Mouse (Mus musculus) right cerebral cortex, postnatal 36 days (tissue): ENCODE data around the gene Lrrc10.
A peak's percentile ranks its signal among the peaks of the same experiment; 100 is the strongest.
"Not testable (repeated sequence)": the region's sequence is repeated elsewhere in the genome, so short reads cannot be mapped to it uniquely, and the experiment has no call there.

Experiments used
- DNase-seq, 2 experiments: peaks; one replicate each; pipeline ENCODE4 v3.0.0; 2022; ENCODE audit warnings: low spot score in 2 of 2, mixed read lengths in 1 of 2

Lrrc10 gene

DNA sequence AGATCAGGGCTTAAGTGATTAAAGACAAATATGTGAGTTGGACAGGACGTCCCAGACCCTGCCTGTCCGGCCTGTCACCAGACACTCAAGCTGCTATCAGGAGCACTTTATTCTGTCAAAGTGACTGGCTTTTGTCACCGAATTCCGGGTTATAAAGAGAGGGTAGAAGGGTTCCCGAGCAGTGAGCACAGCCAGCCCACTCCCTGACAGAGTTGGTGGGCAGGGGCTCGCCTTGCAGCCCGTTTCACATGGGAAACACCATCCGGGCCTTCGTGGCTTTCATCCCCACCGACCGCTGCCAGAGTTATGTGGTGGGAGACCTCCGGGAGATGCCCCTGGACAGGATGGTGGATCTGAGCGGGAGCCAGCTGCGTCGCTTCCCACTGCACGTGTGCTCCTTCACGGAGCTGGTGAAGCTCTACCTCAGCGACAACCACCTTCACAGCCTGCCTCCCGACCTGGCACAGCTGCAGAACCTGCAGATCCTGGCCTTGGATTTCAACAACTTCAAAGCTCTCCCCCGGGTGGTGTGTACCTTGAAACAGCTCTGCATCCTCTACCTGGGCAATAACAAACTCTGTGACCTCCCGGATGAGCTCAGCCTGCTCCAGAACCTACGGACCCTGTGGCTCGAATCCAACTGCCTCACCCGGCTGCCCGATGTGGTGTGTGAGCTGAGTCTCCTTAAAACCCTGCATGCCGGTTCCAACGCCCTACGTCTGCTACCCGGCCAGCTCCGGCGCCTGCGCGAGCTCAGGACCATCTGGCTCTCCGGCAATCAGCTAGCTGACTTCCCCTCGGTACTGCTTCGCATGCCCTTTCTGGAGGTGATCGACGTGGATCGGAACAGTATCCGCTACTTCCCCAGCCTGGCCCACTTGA lies at the start of gene Lrrc10:
Gene Lrrc10 (plus strand): TSS at position 167 of the 882 bp plus-strand sequence.
- no peak for DNase-seq

DNA sequence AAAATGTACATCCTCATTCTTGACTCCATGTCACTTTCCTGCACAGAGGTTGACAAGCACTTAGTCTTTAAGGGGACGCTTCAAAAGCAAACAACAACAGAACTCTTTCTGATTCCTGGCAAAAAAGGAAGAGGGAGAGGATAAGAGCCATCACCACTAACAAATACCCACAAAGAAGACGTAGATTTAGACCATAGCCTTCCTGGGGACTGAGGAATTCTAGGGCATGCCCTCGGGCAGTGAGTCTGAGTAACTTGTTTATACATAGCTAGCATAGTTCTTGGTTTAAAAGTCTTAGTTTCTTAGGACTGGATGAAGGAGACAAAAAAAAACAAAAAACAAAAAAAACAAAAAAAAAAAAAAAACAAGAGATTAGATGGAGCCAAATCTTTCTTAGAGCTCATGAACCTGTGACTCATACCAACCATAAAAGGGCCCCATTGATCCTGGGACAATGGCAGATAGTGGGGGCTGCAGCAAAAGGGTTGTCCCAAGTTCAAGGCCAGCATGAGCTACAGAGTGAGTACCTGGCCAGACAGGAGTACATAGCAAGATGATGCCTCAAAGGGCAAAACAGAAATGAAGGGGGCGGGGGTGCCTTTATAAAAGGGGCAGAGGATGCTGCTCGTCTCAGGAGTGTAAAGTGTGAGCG lies 49.4 kb upstream of the Lrrc10 start:
- DNase-seq: no peak

DNA sequence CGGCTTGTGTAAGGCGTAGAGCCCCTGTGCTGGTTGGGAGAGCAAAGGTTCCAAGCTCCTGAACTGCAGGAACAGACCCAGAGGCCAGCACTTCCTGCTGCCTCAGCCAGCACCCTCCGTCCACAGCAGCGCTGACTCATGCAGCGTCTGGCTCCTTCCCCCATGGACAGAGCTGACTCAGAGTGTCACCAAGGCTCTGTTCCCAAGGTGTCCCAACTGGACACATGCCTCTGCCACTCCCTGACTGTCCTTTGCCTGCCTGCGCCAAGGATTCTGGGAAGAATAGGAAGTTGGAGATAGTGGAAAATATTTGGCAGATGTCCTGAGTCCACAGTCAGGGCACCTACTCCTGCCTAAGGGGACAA lies 48.9 kb upstream of the Lrrc10 start:
- DNase-seq: no peak

GRCm38 (mm10) chr10:116998716-116999455 lies 46.3 kb upstream of the Lrrc10 start:
- no peak for DNase-seq

GRCm38 (mm10) chr10:117000975-117001374 lies 44.2 kb upstream of the Lrrc10 start:
- DNase-seq: peak; percentile 15 to 21

GRCm38 (mm10) chr10:117004695-117005094 lies 40.4 kb upstream of the Lrrc10 start:
- no peak for DNase-seq

DNA sequence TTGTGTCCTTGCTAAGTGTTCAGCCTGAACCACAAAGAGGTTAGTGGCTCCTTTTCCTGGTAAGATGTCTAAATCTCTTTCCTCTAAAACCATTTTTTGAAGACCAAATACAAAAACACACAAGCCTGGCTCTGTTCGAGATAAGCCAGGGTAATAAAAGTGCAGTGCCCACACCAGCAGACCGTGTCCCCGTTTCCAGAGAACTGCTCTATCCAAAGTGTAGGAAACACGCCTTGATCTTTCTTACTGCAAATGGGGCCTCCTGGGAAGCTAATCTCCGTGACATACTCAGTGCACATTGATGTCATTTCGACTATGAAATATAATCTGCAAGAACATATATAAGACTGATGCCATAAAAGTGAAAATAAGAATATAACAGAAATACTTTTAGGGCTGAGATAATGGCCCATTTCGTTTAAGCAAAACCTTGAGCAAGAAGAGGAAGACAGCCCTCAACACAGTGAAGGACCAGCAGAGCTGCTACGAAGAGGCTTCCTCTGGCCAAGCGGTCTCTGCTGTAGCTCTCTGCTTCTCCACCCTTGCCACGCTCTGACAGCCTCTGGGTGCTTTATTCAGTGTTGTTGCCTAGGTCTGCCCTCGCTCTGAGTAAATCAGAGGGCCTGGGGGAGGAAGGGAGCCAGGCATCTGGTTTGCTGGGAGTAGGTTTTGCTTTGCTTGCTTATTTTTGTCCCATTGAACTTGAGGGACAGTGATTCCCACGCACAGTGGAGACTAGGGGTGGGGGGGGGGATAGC lies 39.3 kb upstream of the Lrrc10 start:
- no peak for DNase-seq

DNA sequence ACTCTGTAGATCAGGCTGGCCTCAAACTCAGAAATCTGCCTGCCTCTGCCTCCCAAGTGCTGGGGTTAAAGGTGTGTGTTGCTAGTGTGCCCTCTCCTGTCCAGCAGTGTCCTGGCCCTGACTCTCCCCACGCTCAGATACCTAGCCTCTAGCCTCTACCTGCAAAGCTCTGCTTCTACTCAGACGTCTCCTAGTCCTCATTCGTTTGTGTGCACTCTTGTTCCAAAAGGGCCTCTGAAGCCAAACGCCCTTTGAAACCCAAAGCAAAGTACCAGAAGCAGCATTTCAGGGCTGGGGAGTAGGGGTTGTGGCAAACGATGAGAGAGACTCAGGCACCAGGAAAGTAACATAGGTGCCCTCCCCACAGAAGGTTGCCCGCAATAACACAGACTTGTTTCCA lies 35.5 kb upstream of the Lrrc10 start:
- no peak for DNase-seq

DNA sequence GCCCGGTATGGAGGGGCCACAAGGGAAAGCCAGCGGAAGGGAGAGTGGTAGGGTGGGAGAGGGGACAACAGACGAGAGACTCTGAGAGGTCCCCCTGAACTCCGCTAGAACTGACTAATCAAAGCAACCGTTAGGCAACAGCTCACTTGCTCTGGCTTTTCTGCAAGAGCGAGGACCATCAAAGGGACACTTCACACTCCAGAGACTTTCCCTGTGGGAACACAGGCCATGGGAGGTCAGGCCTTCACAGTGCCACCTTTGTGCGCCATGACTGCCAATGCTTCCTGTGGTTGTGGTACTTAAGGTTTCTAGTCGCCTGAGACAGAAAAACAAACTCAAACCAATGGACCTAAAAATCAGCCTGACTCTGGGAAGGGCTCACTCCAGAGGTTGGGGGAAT lies 34.1 kb upstream of the Lrrc10 start:
- no peak for DNase-seq

DNA sequence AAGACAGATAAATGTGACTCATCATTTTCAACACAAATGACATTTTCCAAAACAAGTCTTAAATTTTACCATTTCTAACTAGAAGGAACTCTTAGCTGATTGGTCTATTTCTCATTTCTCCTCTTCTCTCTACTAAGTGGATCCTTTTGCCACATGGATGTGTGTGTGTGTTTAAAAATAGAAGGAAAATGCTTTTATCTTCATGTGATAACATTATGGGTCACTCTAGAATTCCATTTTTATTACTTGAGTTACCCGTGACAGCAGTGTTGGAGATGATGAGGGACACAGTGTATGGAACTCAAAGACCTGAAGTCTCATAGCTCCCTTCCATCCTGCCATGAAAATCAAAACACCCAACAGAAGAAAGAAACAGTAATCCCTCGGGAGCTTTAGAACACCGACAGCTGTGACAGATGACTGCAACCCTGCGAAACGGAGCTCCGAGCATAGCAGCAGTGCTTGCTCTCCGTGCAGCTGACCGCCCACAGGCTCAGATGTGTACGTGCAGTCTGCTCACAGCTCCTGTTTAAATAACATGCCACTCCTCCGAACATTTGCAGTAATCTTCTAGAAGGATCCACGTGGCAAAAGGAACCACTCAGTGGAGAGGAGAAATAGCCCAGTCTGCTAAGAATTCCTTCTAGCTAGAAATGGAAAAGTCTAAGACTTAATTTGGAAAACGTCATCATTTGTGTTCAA lies 31.3 kb upstream of the Lrrc10 start:
- peak; percentile 56 to 72 for DNase-seq

DNA sequence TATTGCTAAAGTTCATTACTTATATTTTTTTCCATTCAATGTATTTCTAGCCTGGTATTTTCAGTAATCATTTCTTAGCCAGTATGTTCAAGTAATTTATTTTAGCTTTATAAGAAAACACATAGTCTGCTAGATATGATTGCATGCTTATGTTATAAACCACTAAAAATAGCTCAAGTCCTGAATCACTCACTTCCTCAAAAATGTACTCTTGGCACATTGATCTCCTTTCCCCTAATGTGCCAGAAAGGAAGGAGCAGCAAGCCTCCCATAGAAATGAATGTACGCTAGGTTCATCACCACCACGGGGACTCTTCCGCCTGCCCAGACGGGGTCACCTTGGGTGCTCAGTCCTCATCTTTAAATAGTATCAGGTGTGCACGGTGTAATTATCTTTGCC lies 30.6 kb upstream of the Lrrc10 start:
- no peak for DNase-seq

DNA sequence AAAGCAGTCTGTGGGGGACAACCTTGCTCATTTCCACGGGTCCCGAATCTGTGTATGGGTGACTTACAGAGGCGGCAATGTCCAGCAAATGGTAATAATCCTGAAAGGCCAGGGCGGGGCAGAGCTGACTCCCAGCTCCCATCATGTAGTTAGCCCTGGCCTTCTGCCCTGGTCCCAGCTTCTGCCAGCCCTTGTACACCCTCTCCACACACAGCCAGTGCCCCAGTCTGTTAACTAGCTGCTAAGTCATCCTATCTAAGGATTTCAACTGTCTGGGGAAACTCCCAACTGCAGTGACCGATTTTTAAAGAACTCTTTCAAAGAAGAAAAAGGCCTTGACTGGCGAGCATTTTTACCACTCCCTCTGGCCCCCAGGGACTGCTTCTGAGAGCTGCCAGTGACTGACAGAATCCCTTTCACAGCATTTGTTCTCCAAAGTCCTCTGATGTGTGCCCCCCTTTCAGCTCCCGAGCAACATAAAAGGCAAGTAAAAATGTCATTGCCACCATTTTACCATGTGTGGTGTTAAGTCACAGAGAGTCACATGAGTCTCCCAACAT lies 26.8 kb upstream of the Lrrc10 start:
- DNase-seq: no peak

DNA sequence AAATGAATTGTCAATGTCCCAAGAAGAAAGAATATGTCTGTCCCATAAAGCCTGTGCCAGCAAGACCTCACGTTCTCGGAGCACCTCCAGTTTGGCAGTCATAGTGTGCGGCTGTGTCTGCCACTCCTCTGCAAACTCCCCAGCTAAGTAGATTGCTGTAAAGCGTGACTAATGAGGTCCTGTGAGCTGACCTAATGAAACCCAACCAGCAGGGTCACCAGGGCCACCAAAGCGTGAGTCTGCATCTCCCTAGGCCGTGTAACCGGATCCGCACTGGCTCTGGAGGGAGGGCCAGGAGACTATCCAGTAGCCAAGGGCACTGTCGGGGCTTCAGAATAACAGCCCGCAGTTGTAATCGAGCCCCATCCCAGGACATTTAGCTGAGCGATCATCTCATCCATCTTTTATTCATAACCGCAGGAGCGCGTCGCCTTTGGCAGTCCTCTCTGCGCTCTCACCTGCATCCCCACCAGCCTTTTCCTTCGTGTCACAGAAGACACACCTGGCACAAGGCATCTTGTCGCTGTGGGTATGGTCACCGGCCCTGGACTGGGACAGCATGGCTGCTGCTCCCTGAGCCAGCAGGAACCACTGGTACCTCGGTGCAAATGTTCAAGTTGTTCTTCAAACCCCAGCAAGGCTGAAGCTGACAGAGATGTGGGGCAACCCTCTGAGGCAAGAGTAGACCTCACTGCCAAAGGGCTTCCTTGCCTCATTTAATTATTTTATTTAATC lies 24.0 kb upstream of the Lrrc10 start:
- DNase-seq: no peak

- no peak for DNase-seq
Observed at GRCm38 (mm10) chr10:117023693-117024092, 21.4 kb upstream of the Lrrc10 start.

GRCm38 (mm10) chr10:117025776-117026175 lies 19.4 kb upstream of the Lrrc10 start:
- DNase-seq: not testable (repeated sequence)

DNA sequence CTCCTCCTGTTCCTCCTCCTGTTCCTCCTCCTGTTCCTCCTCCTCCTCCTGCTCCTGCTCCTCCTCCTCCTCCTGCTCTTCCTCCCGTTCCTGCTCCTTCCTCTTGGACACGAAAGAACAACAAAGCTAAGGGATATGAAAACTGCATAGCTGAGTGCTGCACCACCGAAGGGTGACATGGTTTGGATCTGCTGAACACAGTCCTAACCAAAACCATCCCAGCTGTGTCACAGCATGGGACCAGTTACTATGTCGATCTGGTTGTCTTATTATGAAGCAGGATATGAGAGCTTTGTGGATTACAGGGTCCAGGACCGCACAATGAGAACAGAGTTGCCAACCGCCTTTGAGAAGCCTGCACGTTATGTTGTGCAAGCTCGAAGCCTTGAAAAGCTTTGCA lies 19.0 kb upstream of the Lrrc10 start:
- DNase-seq: no peak

DNA sequence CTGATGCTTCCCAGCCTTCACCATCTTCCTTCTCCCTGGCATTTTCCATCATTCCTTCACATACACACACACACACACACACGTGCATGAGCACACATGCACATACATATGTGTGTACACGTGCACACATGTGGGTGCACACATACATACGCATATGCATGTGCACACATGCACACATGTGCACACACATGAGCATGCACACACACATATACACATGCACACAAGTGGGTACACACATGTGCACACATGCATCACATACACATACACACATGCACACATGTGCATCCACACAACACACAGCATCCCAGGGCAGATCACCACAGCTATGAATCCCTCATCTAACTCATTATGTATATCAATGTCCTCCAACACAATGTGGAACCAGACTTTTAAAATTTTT lies 14.0 kb upstream of the Lrrc10 start:
- no peak for DNase-seq

DNA sequence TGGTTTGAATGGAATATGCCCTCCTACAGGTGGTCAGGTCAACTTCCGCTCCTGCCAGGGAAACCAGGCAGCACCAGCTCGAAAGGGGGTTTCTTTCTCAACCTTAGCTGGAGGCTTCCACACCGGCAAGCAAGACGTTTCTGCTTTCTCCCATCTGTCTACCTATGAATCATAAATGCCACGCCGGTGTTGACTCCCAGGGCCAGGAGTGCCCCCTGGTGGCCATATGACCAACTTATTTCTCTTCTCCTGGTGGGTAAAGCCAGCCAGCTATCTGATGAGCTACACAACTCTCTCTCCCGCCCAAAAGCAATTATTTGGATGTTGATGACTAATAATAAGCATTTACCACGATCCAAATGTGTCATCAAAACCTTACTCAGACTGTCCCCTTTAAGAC lies 11.4 kb upstream of the Lrrc10 start:
- DNase-seq: peak; percentile 55

DNA sequence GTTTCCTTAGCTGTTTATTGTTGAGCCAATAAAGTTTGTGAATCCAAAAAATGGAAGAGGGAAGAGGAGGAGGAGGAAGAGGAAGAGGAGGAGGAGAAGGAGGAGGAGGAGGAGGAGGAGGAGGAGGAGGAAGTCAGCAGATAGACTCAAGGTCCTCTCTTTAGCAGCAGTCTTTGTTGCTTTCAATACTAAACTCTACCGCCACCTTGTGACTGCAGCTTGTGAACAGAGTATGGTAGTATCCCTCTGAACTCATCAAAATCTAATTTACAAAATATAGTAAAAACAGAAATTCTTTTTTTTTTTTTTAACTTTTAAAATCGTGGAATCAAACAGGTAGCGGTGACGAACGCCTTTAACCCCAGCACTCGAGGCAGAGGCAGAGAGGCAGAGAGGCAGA lies 4.8 kb upstream of the Lrrc10 start:
- no peak for DNase-seq

DNA sequence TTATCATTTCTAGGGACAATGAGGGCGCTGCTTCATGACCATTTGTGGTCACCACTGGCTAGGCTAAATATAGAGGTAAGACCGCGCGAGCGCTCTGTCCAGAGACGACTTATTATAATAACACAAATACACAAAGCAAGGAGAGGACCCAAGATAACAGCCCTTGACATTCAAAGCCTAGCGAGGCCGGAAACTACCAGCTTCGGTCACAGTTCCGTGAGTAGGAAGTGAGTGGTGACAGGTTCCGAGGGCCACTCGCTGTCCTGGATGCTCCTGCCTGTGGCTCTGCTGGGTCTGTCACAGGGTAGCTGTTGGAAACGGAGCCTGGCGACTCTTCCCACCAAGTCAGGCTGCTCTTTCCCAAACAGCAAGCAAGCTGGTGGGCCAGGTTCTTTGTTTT lies 2.8 kb upstream of the Lrrc10 start:
- no peak for DNase-seq
